Mouse (Mus musculus) gastrocnemius, postnatal 10 days (tissue): ENCODE data around the gene Boll. TPM values are rescaled to one million over a fixed set of nuclear protein-coding genes. Genes with fewer than 3 reads are reported as not detected.

Source experiments
- DNase-seq: peaks from one replicate; pipeline ENCODE4 v3.0.0; 2021; ENCODE audit warnings: mixed read lengths
- total RNA-seq, 2 experiments: library from RNA; stranded (reverse); gene quantifications; 2 replicates each; pipeline ENCODE4 v1.2.3; 2021

The Boll gene
- total RNA-seq, 2 experiments from 2014 or later: 0.34 TPM; not detected in 1

DNA sequence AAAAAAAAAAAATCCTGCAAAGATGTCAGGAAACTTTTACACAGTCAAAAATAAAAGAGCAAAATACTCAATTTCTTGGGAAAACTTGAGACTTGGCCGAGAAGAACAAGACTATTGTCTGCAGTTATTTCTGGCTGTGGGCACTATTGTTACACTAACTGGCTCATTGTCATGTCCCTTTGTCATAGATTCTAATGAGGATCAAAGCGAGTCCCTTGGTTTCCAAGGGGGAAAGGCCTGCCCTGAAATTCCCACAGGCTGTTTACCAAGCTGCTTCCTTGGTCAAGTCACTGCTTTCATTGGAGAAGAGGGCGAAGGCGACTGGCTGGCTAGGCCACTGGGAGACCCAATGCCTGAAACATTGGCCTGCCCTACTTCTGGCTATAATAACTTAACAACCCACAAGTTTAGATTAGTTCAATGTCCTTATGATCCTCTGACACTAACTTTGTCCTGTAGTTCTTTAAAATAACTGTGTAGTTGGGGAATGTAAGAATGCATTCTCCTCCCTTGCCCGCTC lies 157.4 kb downstream of the Boll start:
- DNase-seq: no peak

DNA sequence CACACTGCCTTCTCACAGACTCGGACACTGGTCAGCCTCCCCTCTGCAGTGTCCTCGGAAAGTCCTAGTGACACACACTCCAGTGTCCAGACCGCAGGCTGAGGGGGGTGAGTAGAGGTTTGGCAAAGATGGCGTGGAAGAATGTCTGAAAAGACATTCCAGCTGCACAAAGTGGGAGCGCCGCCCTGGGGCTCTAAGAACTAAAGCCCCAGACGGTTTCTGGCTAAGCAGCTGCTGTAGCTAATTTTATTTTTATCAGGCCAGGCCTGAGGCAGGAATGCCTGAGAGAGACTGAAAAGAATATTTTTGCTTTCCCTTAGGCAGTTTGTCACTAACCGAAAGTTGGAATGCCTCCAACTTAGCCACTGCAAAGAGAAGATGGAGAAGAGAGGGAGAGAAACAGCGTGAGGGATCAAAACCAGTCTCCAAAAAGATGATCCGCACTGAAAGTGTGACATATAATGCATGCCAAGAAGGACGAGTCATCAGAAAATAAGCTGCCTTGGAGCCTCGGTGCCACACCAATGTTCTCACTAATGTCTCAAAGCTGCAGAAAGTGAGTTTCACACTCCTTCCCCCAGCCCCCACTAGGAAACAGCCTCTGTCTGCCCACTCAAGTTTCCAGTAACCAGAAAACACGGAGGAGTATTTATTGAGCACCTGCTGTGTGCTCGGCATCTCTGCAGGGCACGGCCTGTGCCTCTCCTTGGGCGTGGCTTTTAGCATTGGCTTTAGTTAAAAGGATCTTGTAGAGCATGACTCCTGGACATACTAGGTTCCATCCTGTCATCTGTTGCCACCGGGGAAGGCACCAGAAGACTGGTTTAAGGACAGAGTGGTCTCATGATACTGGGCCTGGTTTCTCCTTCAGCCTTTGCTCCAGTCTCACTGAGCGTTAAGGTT lies 161.2 kb downstream of the Boll start:
- DNase-seq: peak; percentile 64

DNA sequence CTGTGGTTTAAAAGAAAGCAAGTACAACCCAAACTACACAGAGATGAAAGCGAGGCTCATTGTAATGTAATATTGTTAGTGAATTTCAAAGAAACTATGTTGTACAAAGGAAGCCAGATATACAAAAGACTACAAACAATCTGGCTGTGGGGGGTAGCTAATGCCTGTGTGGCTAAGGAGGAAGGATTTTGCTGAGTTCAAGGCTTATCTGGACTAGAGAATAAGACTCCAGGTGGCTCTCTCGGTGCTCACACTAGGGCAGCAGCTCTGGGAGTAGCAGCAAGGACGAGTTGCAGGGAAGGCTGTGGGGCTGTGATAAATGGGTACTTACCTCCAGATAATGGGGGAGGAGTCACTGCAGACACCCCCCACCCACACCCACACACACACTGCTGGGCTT lies 164.6 kb downstream of the Boll start:
- DNase-seq: no peak

Other genes with a start within 250 kb of the Boll start
- 10 to 100 TPM; 45.3 to 48.0 TPM for gene Mob4, start 232.2 kb downstream of the Boll start, total RNA-seq
- gene Rftn2, start 136.7 kb downstream of the Boll start, total RNA-seq: 10 to 100 TPM; 12.6 to 17.3 TPM
- gene Mars2, start 126.3 kb downstream of the Boll start, total RNA-seq: 1 to 10 TPM; 3.8 to 4.0 TPM
- 1 to 10 TPM; 7.4 to 7.7 TPM for gene Plcl1, start 42.5 kb upstream of the Boll start, total RNA-seq